Mouse (Mus musculus) mouse embryonic stem cell (cell line): ENCODE results near the gene Ptpn1.

Source experiments
- in situ Hi-C, 2 experiments: fragments of 300-500 bp; cut with MboI; formaldehyde crosslinking; loops; 1 replicate in 1 of 2; 3 replicates in 1 of 2; pipeline ENCODE4 v1.14.3; 2019 to 2020; ENCODE audit warnings: low sequenced_read_pairs in 2 of 2, low pct_unique_long_range_greater_than_20kb in 1 of 2, mixed read lengths in 1 of 2; ENCODE audit not compliant: unreplicated experiment in 1 of 2

The Ptpn1 gene

DNA sequence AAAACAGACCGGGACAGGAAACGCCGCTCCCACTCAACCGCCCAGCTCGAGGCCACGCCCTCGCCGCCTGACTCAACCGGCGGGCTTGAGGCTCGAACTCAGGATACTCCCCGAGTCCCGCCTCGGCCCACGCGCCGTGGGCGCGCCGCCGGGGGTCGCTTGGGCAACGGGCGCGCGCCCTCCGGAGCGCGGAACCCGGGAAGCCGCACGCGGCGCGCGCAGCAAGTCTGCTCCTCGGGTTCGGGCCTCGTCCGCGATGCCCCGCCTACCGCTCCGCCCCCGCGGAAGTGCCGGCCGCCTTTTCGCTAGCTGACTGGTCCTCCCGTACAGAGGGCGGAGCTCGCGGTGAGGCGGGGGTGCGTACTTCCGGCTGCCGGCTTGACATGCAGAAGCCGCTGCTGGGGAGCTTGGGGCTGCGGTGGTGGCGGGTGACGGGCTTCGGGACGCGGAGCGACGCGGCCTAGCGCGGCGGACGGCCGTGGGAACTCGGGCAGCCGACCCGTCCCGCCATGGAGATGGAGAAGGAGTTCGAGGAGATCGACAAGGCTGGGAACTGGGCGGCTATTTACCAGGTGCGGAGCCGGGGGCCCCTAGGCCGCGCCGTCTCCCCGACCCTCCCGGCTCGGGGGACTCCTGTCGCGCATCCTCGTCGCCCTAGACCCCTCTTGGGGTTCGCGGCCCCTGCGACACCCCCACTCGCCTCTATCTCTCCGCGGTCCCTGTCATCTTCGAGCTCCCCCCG is at the start of gene Ptpn1:
Gene Ptpn1 (plus strand): TSS at position 73 of the 742 bp plus-strand sequence.
- in situ Hi-C loops, result no loop called here

DNA sequence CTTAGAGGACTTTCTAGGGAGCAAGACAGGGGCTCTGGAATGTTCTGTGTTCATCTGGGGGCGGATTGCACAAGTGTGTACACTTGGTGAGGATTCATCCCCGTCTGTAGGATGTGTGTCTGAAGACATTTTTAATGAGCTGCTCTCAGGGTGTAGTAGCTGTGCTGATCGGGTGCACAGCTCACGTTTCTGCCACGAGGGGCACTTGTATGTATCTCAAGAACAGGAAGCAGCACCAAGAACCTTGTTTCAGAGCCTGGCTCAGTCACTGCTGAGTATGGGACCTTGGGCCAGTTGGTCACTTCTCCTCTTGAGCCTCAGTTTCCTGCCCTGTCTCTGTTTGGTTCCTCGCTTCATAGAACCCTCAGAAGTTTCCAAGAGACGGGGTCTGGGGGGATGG is 45.4 kb upstream of the Ptpn1 start:
- in situ Hi-C loops, result no loop called here

DNA sequence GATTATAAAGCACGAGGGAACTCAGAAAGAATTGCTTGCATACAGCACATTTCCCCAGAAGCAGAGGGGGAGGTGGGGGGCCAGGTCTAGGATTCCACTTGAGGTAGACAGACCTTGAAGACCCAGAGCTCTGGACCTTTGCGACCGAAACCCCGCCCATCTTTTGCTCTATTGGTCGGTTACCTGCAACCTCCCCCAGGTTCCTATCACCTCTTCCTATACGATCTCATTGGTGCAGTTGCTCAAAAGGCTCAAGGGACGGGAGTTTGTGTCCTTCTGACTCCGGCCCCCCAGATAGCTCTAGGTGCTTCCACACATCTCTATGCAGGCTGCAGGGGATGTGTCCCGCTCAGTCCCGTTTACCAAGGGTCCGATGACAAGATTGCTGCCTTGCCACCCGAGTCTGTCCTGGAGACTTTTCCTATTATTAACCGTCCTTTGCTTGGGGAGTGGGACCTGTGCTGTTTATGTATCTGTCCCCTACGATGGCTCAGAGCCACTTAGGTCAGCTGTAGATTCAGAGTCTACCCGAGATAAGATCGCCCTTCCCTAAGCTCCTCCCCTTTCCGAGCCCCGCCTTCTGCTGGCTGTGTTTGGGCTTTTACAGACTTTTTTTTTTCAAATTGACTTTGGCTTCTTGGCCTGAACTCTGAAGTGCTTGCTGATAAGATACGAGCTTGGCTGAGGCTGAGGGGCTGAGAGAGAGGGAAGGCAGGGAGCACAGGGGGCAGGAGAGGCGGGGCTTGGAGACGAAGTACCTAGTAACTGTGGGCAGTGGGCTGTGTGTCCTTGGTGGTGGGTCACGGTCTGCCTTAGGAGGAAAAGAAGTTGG is 44.1 kb upstream of the Ptpn1 start:
- in situ Hi-C loops, result no loop called here

DNA sequence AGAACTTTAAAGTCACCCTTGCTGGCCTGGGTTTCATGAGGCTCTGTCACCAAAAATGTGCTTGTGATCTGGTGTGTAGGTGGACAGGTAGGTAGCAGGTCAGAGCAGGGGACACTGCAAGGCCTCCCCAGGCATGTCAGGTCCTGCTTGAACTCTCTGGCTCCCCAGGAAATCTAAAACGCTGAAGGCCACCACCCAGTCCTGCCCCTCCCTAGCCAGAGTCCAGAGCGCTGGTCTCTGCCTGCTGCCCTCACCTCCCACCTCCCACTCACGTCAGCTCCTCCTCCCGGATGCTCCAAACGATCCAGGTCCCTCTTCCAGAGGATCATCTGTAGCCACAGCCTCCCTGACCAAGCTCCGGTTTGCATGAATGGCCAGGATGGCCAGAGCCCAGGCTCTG is 43.0 kb upstream of the Ptpn1 start:
- in situ Hi-C loops, result no loop called here

DNA sequence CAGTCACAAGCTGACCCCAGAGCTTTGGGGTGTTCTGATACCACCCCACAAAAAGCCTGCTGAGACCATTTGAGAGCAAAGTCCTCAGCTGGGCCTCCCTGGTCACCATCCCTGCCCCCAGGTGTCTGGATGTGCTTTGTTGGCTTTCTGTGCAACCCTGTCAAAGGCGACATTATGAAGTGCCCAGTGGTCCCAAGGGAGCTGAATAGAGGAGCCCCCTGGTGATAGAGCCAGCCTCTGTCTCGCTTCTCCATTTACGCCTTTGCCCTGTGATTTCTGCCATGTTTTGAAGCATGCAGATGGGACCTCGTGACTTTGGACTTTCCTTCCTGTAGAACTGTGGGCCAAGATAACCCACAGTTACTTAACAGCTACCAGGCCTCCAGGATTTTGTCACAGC is 42.0 kb upstream of the Ptpn1 start:
- in situ Hi-C loops, result loop anchor here in 1 of 2 experiments (10.0 kb wide), 1 partner anchor 355 kb away; the partner anchor contains the start of gene Snai1

DNA sequence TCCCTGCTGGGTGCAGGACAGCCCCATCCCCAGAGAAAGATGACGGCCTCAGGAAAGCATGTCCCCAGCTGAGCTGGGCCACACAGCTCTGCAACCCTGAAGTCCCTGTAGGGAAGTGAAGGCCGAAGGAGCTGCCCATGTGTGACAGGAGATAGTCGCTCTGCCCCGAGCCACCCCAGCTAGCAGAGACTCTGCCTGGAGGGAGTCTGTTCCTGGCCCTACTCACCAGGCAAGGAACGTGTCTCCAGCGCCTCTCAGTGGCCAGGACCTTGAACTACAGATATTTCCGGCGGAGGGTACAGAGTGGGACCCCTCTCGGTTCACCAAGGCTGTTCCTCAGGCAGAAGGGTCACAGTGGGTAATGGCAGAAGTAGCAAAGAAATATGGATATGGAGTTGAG is 39.9 kb upstream of the Ptpn1 start:
- in situ Hi-C loops, result loop anchor here in 1 of 2 experiments (10.0 kb wide), 1 partner anchor 357 kb away; the partner anchor contains the start of gene Snai1

DNA sequence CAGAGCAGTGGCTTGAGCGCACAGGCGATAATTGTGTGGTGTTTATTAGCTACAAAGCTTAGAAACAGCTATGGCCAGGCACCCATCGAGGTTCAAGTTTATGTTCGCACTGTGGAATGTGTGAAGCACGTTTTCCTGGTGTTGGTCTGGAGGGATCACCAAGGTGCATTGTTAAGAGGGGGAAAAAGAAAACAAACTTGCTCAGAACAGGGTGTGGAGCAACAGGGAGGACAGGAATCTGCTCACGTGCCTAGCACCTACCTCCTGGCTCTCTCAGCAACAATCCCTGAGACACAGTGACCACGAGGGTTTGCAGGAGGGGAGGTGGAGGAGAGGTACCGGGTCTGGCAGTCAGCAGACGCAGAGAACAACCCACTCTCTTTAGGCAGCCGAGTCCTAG is 38.2 kb upstream of the Ptpn1 start:
- in situ Hi-C loops, result loop anchor here in 1 of 2 experiments (10.0 kb wide), 1 partner anchor 359 kb away; the partner anchor contains the start of gene Snai1

DNA sequence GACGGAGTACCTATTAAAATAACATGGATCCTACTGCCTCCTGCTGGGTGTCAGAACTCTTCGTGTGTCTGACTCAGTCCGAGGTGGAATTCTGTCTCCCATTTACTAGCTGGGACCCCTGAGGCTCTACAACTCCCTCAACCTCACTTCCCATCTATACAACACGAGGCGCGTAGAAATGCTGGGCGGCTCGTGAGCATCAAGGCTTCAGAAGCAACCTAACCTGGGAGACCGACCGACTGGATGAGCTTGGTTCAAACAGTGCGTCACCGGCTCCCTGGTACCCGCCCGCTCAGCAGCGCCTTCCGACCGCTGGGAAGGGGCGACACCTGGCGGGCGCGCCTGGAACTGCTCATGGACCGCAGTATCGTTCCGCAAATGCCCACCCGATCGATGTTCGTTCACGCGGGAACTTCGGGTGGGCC is 36.9 kb upstream of the Ptpn1 start:
- in situ Hi-C loops, result loop anchor here (5.0 to 10.0 kb wide), 2 partner anchors 208 to 360 kb away; partner anchors contain the start of genes Cebpb (in 2 of the 2), Tmem189 (in 2 of the 2) and Snai1 (in 1 of the 2)

DNA sequence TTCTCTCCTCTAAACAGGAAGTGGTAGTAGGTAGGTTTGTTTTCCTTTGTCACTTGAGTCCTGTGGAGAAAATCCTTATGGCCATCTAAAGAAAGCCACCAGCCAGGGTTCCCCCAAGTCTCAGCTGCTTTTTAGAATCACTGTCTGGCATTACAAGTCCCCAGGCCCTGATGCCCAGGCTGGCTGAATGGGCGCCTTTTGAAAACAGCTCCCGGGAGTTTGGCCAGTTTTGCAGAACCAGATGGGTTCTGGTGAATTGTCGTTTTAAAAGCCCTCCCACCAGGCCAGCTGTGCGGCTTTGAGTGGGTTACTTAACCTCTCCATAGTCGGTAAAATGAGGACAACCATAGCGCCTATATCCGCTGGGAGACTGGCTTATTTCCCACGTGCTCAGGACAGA is 34.0 kb upstream of the Ptpn1 start:
- in situ Hi-C loops, result loop anchor here (5.0 to 10.0 kb wide), 2 partner anchors 211 to 363 kb away; partner anchors contain the start of genes Cebpb (in 2 of the 2), Tmem189 (in 2 of the 2) and Snai1 (in 1 of the 2)

DNA sequence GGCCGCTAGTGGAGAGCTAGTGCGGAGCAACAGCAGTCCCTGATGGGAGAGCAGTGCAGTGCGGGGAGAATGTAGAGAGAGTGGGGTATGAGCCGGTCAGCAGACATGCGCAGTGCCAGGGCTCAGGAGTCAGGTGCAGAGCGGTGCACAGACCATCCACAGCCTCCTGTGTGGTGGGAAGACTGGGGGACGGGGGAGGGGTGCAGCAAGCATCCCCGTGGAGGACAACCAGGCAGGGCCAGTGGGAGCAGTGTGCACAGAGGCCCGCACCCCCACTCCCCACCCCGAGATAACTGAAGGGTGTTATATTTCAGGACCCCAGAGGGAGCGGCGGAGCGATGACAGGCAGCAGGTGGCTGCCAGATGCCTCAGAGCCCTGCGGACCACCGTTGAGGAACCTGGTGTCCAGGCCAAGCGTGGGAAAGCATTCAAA is 31.9 kb upstream of the Ptpn1 start:
- in situ Hi-C loops, result loop anchor here (5.0 to 10.0 kb wide), 2 partner anchors 213 to 365 kb away; partner anchors contain the start of genes Cebpb (in 2 of the 2), Snai1 (in 2 of the 2) and Tmem189 (in 2 of the 2)

DNA sequence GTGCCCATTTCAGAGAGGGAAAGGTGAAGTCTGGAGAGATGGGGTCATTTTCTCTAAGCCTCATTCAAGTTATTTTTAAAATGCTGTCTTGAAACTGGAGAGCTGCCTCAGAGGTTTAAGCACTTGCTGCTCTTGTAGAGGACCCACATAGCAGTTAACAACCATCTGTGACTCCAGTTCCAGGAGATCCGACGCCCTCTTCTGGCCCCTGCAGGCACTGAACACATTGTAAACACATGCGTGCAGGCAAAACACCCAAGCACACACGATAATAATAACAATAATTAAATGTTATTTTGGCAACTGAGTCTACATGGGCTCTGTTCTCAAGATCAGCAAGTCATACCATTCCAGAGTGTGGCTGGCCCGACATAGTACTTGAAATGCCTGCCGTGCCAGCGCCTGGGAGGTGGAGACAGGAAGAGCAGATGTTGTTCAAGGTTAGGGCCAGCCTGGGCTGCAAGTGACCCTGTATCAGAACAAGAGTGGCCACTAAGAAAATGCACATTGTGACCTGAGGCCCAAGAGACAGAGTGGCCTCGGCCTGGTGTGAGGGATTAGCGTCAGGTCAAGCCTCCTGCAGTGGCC is 29.6 kb upstream of the Ptpn1 start:
- in situ Hi-C loops, result loop anchor here in 1 of 2 experiments (10.0 kb wide), 1 partner anchor 367 kb away; the partner anchor contains the start of gene Snai1

DNA sequence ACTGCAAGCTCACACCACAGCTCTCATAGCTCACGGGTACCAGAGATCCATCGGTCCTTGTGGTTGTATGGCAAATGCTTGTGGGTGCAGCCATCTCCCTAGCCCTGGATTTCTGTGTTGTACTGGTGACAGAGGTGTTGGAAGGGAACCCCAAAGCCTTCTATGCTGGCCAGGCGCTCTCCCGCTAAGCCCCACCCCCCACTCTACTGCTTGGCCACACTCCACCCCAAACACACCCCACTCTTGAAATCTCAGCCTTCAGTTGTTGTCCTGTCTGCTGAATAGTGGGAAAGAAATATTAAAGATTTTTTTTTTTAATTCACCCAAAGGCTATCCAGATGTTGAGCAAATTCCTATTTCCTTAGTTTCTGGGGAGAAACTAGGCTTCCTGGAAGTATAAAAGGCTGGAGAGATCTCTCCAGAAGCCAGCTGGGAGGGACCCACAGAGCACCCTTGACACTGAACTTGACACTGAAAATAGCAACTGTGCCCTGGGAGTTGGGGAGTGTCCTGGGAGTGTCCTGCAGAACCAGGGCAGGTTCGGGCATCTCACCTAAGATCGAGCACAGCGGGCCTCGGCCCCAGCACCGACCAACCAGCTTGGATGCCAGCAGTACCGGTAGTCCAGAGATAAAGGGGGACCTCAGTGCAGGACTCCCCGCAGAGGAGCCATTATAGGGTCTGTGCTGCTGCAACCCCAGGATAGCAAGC is 28.5 kb upstream of the Ptpn1 start:
- in situ Hi-C loops, result loop anchor here in 1 of 2 experiments (10.0 kb wide), 1 partner anchor 369 kb away; the partner anchor contains the start of gene Snai1

DNA sequence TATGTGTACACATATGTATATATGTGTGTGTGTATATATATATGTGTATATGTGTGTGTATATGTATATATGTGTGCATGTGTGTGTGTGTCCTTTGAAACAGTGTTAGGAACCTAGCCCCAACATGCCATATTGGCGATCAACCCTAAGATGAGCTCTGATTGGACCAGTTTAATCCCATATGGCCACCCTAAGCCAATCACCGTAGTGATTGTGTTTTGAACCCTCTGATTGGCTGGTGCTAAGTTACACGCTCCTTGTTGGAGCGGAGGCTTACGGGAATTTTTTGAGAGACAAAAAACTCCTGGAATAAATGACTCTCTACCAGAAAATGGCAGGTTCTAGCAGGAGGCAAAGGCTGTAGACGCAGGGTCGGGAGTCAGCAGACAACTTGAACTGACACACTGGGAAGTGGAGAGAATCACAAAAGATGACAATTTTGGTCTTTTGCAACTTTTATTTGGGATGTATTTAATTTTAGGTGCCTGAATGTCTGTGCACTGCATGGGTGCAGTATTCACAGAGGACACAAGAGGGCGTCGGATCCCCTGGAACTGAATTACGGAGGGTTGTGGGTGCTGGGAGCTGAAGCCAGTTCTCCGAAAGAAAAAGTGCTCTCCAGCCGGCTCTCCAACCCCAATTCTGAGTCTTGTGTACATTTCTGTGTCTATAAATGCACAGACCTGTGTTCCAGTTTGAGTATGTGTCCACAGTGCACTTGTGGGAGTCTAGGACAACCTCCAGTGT is 27.1 kb upstream of the Ptpn1 start:
- in situ Hi-C loops, result loop anchor here in 1 of 2 experiments (5.0 to 10.0 kb wide), 2 partner anchors 93 to 370 kb away; partner anchors contain the start of gene Snai1

DNA sequence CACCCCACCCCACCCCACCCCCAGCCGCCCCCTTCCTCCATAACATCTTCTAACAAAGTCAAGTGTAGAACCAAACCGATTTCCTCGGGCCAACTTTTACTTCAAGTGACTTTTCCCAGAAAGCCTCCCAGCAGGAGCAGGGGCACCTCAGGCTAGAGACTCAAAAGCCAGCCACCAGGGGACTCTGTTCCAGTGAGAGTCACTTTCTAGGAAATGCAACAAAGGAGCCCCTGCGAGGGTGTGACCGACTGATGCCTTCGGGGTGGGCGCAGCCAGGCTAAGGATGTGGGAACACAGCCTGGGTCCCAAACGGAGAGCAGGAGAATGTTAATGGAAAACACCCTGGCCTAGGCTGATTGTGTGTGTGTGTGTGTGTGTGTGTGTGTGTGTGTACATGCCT is 26.3 kb upstream of the Ptpn1 start:
- in situ Hi-C loops, result loop anchor here in 1 of 2 experiments (5.0 to 10.0 kb wide), 2 partner anchors 92 to 371 kb away; partner anchors contain the start of gene Snai1

DNA sequence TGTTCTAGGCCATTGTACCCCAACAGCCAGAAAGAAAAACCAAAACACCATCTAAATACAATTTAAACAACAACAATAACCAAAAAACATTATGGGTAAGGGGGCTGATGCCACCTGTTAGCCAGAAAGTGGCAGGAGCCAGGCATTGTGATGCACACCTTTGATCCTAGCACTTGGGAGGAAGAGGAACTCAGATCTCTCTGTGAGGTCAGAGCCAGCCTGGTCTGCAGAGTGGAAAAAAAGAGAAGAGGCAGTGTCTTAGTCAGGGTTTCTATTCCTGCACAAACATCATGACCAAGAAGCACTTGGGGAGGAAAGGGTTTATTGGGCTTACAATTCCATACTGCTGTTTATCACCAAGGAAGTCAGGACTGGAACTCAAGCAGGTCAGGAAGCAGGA is 25.1 kb upstream of the Ptpn1 start:
- in situ Hi-C loops, result loop anchor here in 1 of 2 experiments (5.0 to 10.0 kb wide), 2 partner anchors 91 to 372 kb away; partner anchors contain the start of gene Snai1

DNA sequence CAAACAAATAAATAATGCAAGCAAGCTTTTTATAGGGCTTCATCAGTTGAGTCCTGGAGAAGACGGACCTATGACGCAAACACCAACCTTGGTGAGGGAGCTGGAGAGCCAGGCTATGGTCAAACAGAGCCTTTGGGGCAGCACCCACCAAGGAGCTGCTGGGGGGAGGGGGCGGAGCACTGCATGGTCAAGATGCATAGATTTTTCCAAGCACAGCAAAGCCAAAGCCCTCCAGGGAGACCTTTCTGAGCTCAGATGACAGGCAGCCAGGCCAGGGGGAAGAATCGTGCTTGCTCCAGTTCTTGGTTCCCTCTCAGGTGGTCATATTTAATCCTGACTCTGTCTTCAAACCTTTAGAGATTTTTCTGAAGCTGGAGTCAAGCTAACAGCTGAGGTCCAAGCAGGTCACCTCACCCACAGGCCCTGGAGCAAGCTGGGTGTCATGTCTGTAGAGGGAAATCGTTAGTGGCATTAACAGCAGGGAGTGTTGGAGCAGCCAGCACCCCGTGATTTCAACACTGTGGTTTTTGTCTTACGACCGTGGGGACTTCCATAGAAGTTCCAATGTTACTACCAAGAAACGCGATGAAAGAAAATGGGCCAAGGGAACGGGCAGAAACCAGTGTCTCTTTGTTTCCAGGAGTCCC is 22.2 kb upstream of the Ptpn1 start:
- in situ Hi-C loops, result loop anchor here in 1 of 2 experiments (5.0 to 10.0 kb wide), 2 partner anchors 88 to 375 kb away; partner anchors contain the start of gene Snai1
